Mouse (Mus musculus) right cerebral cortex, postnatal 14 days (tissue): ENCODE measurements around the gene Gm9844.
"Not testable (repeated sequence)": the region's sequence is repeated elsewhere in the genome, so short reads cannot be mapped to it uniquely, and the experiment has no call there.

ENCODE experiments used
- DNase-seq: peaks from one replicate; pipeline ENCODE4 v3.0.0; 2022

Gene Gm9844

GRCm38 (mm10) chr7:24869532-24870165, 7.6 kb downstream of the Gm9844 start, which contains the start of the genes Lypd4 and Dmrtc2:
Lypd4 (minus strand) TSS chr7:24869941.
Dmrtc2 (plus strand) TSS chr7:24870057.
- no peak for DNase-seq

DNA sequence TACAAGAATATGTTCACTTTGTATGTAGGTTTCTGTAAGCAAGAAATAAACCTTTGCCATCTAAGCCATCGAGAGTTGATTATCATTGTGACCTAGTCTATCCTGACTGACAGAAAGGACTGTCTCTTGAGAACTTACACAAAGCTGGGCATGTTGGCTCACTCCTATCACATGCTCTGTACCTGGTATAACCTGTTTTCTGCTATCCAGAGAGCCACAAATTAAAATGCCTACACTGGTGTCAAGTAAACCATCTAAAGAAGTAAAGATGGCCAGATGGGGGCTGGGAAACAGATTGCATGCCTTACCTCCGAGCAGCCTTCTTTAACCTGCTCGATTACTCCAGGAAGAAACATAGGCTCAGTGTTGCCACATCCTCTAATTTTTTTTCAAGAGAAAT, 15.6 kb downstream of the Gm9844 start:
- DNase-seq: no peak

DNA sequence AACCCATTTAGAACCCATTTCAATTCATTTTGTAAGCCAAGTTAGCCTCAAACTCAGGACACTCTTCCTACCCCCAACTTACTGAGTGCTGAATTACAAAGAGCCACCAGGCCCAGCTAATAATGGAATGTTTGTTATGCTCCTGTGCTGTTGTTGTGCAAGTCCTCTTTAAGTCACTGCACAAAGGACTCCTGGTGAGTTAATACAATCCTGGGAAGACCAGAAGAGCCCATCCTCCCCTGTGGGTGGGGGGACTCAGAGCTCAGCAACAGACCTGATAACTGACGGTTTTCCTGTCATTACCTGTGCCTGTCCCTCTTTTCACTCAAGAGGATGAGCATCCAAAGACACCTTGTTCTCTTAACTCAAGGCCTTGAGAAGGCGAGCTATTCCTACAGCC, 17.6 kb downstream of the Gm9844 start:
- DNase-seq: no peak

GRCm38 (mm10) chr7:24882416-24883199, 20.6 kb downstream of the Gm9844 start:
- no peak for DNase-seq

- DNase-seq: peak; percentile 99
Measured at GRCm38 (mm10) chr7:24883896-24884692, 22.1 kb downstream of the Gm9844 start, which contains the start of gene Rps19. Rps19 (plus strand) TSS chr7:24884371.

DNA sequence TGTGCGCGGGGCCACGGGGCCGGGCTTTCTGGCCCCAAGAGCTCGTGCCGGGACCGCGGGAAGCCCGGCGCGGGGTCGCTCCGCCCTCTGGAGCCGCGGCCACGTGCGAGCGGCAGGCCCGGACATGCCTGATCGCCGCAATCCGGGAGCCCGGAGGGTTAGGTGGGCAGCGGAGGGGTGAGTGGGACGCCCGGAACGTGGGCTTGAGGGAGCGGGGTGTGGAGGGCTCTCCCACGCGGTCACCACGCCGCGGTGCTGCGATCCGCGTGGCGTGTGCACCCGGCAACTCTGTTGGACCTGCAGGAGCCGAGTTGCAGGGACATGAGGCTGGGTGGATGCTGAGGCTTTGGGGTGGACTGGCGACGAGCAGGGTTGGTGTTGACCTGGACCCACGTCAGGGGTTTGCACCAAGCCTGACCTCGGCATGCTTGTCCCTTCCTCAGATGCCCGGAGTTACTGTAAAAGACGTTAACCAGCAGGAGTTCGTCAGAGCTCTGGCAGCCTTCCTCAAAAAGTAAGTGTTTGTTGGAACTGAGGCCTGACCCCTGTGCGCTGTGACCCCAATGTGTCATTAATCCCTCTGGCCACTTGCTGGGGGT, 22.8 kb downstream of the Gm9844 start:
- no peak for DNase-seq

GRCm38 (mm10) chr7:24885468-24886307, 23.7 kb downstream of the Gm9844 start:
- no peak for DNase-seq

GRCm38 (mm10) chr7:24886308-24886633, 24.3 kb downstream of the Gm9844 start:
- DNase-seq: no peak

- no peak for DNase-seq
Measured at GRCm38 (mm10) chr7:24887096-24887495, 25.1 kb downstream of the Gm9844 start.

- DNase-seq: no peak
Measured at GRCm38 (mm10) chr7:24889431-24890220, 27.6 kb downstream of the Gm9844 start.

GRCm38 (mm10) chr7:24890281-24891216, 28.5 kb downstream of the Gm9844 start:
- DNase-seq: peak; percentile 58

- no peak for DNase-seq
Measured at GRCm38 (mm10) chr7:24891241-24892124, 29.5 kb downstream of the Gm9844 start.

DNA sequence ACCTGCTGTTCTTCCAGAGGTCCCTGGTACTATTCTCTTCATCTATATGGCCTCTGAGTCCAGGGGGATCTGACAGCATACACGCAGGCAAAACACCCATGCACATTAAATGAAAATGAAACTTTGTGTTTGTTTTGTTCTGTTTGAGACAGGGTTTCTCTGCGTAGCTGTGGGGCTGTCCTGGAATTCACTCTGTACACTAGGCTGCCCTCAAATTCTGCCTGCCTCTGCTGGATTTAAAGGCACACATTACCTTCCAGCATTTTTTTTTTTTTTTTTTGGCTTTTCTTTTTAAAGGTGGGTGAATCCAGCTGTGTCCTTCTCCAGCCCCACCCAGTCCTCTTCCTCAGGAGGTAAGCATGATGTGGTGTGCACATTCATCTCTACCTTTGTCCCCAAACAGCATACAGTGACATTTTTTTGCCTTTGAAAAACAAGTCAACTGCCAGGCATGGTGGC, 30.1 kb downstream of the Gm9844 start:
- DNase-seq: no peak

DNA sequence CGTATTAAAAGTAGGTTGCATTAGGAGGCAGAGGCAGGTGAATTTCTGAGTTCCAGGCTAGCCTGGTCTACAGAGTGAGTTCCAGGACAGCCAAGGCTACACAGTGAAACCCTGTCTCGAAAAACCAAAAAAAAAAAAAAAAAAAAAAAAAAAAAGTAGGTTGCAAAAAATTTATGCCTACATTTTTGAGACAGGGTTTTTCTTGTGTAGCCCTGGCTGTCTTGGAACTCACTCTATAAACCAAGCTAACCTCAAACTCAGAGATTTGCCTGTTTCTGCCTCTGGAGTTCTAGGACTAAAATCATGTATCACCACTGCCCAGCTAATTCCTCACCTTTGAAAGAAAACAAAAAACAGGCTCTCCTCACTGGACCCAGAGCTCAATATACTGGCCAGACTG, 33.7 kb downstream of the Gm9844 start:
- not testable (repeated sequence) for DNase-seq

- no peak for DNase-seq
Measured at GRCm38 (mm10) chr7:24896269-24896668, 34.3 kb downstream of the Gm9844 start.

DNA sequence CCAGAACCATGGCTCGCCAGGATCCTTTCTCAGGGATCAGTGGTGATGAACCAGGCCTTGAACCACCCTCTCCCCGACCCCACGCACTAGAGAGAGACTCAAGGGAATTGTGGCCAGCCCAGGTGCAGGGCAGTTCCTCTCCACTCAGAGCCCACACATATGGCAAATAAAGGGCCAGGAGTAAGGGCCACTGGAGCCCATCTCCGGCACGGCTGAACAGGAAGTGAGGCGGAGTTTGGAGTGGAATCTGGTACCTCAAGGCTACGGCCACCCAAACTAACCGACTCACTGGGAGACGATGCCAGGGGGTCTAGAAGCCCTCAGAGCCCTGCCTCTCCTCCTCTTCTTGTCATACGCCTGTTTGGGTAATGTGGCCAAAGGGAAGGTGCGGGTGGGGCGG, 35.2 kb downstream of the Gm9844 start, which contains the start of gene Cd79a:
Gene Cd79a (plus strand): TSS at position 158 of the 400 bp plus-strand sequence.
- DNase-seq: no peak

GRCm38 (mm10) chr7:24897959-24898358, 35.9 kb downstream of the Gm9844 start:
- DNase-seq: no peak

DNA sequence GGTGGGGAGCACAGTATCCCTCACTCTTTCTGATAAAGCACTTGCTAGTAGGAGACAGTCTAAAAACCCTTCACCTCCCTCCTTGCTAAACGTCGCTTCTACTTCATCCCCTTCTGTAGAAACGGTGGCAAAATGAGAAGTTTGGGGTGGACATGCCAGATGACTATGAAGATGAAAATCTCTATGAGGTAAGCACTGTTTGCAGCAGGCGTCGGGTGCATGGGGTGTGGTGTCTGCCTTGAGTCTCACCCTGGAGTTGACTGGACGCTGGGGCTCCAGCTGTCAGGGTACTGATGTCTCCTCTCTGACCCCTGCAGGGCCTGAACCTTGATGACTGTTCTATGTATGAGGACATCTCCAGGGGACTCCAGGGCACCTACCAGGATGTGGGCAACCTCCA, 39.1 kb downstream of the Gm9844 start:
- DNase-seq: no peak

- DNase-seq: no peak
Measured at GRCm38 (mm10) chr7:24901842-24902241, 39.8 kb downstream of the Gm9844 start.
